Mouse (Mus musculus) splenic B cell, adult 2 months (primary cell): Measurements from ENCODE around the gene Mad2l2.

Experiments used
- DNase-seq: peaks from one replicate; pipeline ENCODE4 v3.0.0-alpha.2; 2011; ENCODE audit warnings: low read depth, low spot score
- H3K27me3 ChIP-seq: 2 replicates; pipeline ENCODE4 v1.6.1; 2012; ENCODE audit warnings: mild to moderate bottlenecking, low read length, moderate library complexity, mixed read lengths; ENCODE audit not compliant: control insufficient read depth, poor library complexity, insufficient read depth, severe bottlenecking
- H3K36me3 ChIP-seq: 2 replicates; pipeline ENCODE4 v1.6.1; 2012; ENCODE audit warnings: mild to moderate bottlenecking, low read length, moderate library complexity, mixed read lengths; ENCODE audit not compliant: control insufficient read depth, poor library complexity, insufficient read depth, severe bottlenecking

Gene Mad2l2

DNA sequence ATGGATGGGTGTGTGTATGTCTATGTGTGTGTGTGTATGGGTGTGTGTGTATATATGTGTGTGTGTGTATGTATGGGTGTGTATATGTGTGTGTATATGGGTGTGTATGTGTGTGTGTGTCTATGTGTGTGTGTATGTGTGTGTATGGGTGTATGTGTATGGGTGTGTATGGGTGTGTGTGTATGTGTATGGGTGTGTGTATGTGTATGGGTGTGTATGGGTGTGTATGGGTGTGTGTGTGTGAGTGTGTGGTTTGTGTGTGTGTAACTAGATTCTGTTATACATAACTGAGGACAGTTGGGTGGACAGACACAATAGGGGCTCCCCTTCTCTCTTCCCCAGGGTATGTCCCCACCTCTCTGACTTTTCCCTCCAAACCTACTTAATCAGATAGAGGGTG lies 64.2 kb downstream of the Mad2l2 start:
- H3K36me3 ChIP-seq = no peaks in the 10 kb centered on the region
- no peaks in the 10 kb centered on the region for H3K27me3 ChIP-seq
- DNase-seq = no peak
